Comparison of ENCODE assay signal across 26 mouse cellular contexts in genomic region chr9:89787532-89787931, GRCm38 (mm10). TPM values are rescaled to one million over a fixed set of nuclear protein-coding genes. Genes with fewer than 3 reads are reported as not detected.
DNase-seq lines count a peak whose midpoint lies in the region; ATAC-seq lines count a peak whose summit lies in the region.
"Had no signal": no experiment of that assay in that cellular context is flagged by ENCODE, and none has a peak within 500 bp of the region (broad histone marks: within the 10 kb centered on the region; RNA-seq: fewer than 3 reads in every experiment).

No protein-coding gene starts in this region.

- H3K9ac ChIP-seq in midbrain, embryonic 12.5 days (replicated peaks), result no peak overlapping the region
- H3K9ac ChIP-seq in midbrain, embryonic 15.5 days, result no peak overlapping the region
- H3K9ac ChIP-seq: heart, embryonic 15.5 days; hindbrain, embryonic 14.5 days; limb, embryonic 13.5 days; liver, embryonic 12.5 days had no signal

- WGBS in midbrain, embryonic 12.5 days, result 51% methylated on average over 4 of the region's 4 CpGs
- 46% methylated on average over 4 of the region's 4 CpGs for WGBS in midbrain, embryonic 15.5 days

- peaks cover 4% of the 10 kb centered on the region; the same call in 1 of the 2 replicates for H3K4me1 ChIP-seq in midbrain, embryonic 12.5 days
- H3K4me1 ChIP-seq in midbrain, embryonic 15.5 days, result no peaks in the 10 kb centered on the region
- H3K4me1 ChIP-seq: embryonic facial prominence, embryonic 10.5 days; heart, embryonic 15.5 days; limb, embryonic 13.5 days; liver, embryonic 12.5 days had no signal

- no peak for ATAC-seq in frontal cortex, adult (ENCODE audit: low TSS enrichment)
- peak; percentile 73; the same call in 1 of the 2 replicates for ATAC-seq in midbrain, embryonic 12.5 days (ENCODE audit: low FRiP score, low read depth)
- ATAC-seq in midbrain, embryonic 15.5 days (replicated peaks), result no peak; the same call in 1 of the 2 replicates
- ATAC-seq: liver, embryonic 12.5 days had no signal

- no peaks in the 10 kb centered on the region for H3K36me3 ChIP-seq in midbrain, embryonic 12.5 days
- H3K36me3 ChIP-seq in midbrain, embryonic 15.5 days (replicated peaks), result no peaks in the 10 kb centered on the region
- H3K36me3 ChIP-seq: embryonic facial prominence, embryonic 10.5 days; heart, embryonic 15.5 days; limb, embryonic 13.5 days; liver, embryonic 12.5 days had no signal

- no peak overlapping the region for H3K4me3 ChIP-seq in midbrain, embryonic 12.5 days
- no peak overlapping the region for H3K4me3 ChIP-seq in midbrain, embryonic 15.5 days
- H3K4me3 ChIP-seq: embryonic facial prominence, embryonic 10.5 days; heart, embryonic 15.5 days; limb, embryonic 13.5 days; liver, embryonic 12.5 days had no signal

- DNase-seq in frontal cortex, postnatal 10 days (ENCODE audit: low spot score in 2 of 2), result peak; percentile 18 to 25
- DNase-seq in ES-CJ7 (ENCODE audit: low read depth, low spot score), result peak; percentile 10
- peak; percentile 35 for DNase-seq in brain, adult 2 months (ENCODE audit: low read depth, low spot score)
- no peak for DNase-seq in layer of hippocampus, postnatal 25 days (ENCODE audit: extremely low spot score in 1 of 2, low spot score in 1 of 2)
- DNase-seq: adrenal gland, postnatal 25 days; cerebellum, adult 11 months; gastrocnemius, postnatal 36 days; heart, postnatal 36 days; kidney, adult 8-10 months; kidney, postnatal 10 days; lung, adult 18-20 months; lung, postnatal 10 days; thymus, adult 2 months had no signal

- no peak overlapping the region for H3K4me2 ChIP-seq in midbrain, embryonic 12.5 days (replicated peaks)
- H3K4me2 ChIP-seq in midbrain, embryonic 15.5 days, result no peak overlapping the region
- H3K4me2 ChIP-seq: heart, embryonic 15.5 days; hindbrain, embryonic 14.5 days; limb, embryonic 13.5 days; liver, embryonic 12.5 days had no signal

- H3K9me3 ChIP-seq in midbrain, embryonic 12.5 days, result no peaks in the 10 kb centered on the region
- no peaks in the 10 kb centered on the region for H3K9me3 ChIP-seq in midbrain, embryonic 15.5 days
- H3K9me3 ChIP-seq: embryonic facial prominence, embryonic 10.5 days; heart, embryonic 15.5 days; limb, embryonic 13.5 days; liver, embryonic 12.5 days had no signal

- H3K27me3 ChIP-seq in midbrain, embryonic 12.5 days, result no peaks in the 10 kb centered on the region
- H3K27me3 ChIP-seq in midbrain, embryonic 15.5 days (replicated peaks), result no peaks in the 10 kb centered on the region
- H3K27me3 ChIP-seq: heart, embryonic 15.5 days; limb, embryonic 13.5 days; liver, embryonic 12.5 days had no signal

- H3K27ac ChIP-seq in midbrain, embryonic 12.5 days (replicated peaks), result no peak overlapping the region
- H3K27ac ChIP-seq in midbrain, embryonic 15.5 days, result no peak overlapping the region
- H3K27ac ChIP-seq: embryonic facial prominence, embryonic 10.5 days; heart, embryonic 15.5 days; hindbrain, embryonic 14.5 days; limb, embryonic 13.5 days; liver, embryonic 12.5 days; stomach, postnatal 0 days had no signal

RNA-seq across cellular contexts. Expression of gene Ankrd34c, which starts 49.3 kb away (rescaled TPM):
- polyA plus RNA-seq in midbrain, embryonic 12.5 days (2016; fragmentation: Nextera tagmentation; extraction: Ambion mirVana), result not detected in 2 replicates
- polyA plus RNA-seq in midbrain, embryonic 15.5 days (2015; fragmentation: Nextera tagmentation; extraction: Ambion mirVana), result 0.20 and 0.23 TPM in 2 replicates
- total RNA-seq in layer of hippocampus, postnatal 25 days (2021), result under 1 TPM; 0.86 to 0.96 TPM
- total RNA-seq: adrenal gland, postnatal 25 days; gastrocnemius, adult 18-20 months; gastrocnemius, postnatal 36 days; heart, adult 8-10 months; heart, postnatal 36 days had no signal
- polyA plus RNA-seq: C2C12; heart, embryonic 15.5 days; limb, embryonic 13.5 days; liver, embryonic 12.5 days; small intestine, adult 2 months; stomach, postnatal 0 days; thymus, adult 2 months had no signal

Comparison
In these comparisons a context has a peak if more than half of its experiments do, and no peak if none do; other contexts are left out.
1. DNase-seq: peak in frontal cortex, postnatal 10 days (2 of 2), ES-CJ7 (single experiment) and brain, adult 2 months (single experiment); none in layer of hippocampus, postnatal 25 days (0 of 2).